Mouse (Mus musculus) urinary bladder, adult 2 months (tissue): ENCODE measurements around the gene Aff3. TPM values are rescaled to one million over a fixed set of nuclear protein-coding genes. Genes with fewer than 3 reads are reported as not detected.

ENCODE experiments used
- DNase-seq: peaks from one replicate; pipeline ENCODE4 v3.0.0; 2022; ENCODE audit warnings: low spot score
- polyA plus RNA-seq: library from polyadenylated mRNA; depleted of rRNA; stranded (reverse); fragments of >200 nt; gene quantifications from 2 replicates; pipeline ENCODE4 v1.2.3, GENCODE M21; 2012

The Aff3 gene
- polyA plus RNA-seq, 1 experiment = 2.3 TPM

DNA sequence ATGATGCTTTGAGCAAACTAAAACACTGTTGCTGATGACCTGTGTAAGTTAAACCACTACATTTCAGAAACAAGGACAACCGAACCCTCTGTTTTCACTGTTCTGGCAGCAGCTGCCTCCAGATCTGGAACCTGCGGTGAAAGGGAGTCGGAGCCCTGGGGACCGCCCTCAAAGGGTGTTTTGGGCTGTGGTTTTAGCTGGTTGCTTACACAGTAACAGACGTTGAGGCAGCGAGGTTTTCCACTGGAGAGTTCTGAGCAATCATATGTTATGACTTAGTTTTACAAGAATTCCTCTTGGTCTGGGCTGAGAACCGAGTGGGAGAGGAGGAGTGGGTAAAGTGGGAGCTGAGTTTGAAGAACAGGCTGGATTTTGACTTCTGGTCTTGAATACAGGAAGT, 7.1 kb downstream of the Aff3 start:
- DNase-seq = no peak

DNA sequence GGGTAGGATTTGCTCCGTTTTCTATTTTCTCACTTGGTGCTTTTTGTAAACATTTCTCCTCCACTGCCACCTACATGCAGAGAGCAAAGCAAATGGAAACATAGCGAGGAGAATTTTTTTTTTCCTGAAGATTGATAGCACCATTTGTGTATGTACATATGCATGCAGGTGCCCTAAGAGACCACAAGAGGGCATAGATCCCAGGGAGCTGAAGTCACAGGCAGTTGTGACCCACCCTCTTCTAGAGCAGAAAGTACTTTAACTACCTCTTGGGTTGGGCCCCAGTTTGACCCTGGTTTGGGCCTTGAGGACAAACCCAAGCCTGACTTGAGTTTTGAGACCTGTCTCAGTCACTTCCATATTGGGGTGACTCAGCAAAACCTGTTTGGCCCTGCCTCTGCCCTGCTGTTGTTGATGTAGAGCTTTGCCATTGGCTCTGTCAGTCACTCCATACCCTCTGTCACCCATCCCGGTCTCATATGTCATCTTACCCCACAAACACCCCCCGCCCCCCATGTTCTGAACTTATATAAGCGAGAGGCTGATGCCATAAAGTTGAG, 9.7 kb downstream of the Aff3 start:
- DNase-seq = no peak

DNA sequence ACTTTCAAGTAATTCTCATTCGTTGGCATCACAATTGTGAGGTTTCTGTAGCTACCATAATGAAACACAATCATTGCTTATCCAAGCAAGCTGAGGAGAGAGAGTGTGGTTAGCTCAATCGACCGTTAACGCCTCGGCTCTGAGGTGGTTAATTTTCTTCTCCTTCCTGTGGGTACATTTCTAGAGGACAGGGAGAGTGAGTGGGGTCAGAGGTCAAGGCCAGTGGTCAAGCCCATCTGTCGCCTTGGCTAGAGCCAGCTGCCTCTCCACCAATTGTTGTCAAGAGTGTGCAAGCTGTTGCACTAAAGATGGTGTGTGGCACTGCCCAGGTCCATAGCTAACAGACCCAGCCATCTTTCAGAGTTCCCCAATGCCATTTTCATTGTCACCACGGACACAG, 14.7 kb downstream of the Aff3 start:
- no peak for DNase-seq

DNA sequence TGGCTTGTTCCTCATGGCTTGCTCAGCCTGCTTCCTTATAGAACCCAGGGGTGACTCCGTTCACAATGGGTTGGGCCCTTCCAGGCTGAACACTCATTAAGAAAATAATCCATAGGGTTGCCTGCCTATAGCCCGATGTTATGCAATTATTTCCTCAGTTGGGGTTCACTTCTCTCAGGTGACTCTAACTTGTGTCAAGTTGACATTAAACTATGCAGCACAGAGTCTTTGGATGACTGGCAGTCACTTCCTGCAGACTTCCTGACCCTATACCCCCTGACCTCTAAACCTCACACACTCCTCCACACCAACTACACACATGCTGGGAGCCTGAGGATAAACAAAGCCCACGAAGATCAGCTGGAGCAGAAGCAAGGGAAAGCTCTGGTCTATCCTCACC, 15.6 kb downstream of the Aff3 start:
- no peak for DNase-seq

DNA sequence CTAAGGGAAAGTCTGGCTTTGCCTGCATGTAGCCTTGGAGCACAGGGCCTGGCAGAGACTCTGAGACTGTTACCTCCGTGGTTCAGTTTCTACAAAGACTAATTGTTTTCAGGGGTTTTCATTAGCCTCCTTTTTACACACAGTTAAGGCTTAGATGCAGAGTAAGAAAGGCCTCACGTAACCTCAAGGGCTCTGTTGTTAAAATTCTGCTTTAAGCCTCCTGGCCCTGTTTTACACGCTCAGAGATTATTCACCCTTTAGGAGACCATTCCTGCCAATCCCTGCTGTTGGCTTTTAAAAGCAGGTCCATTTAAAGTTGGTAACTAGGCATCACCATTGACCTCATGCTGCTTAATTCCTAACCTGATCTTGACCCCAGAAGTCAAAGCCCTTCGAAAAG, 22.5 kb downstream of the Aff3 start:
- DNase-seq = no peak

DNA sequence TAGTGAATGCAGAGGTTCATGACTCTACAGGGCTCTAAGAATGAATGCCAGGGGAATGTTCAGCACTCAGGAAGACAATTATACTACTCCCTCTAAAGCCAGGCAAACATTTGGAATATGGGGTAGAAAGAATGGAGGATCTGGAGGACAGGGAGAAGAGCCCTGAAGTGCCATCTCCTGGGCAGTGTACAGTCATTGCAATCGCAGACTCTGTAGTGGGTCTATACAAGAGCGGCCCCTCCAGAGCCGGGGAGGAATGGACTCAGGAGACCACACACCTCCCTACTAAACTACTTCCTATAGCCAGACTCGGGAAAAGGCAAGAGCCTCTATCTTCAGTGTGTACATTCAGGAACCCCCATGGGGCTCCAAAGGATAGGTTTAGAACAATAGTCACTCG, 25.1 kb downstream of the Aff3 start:
- no peak for DNase-seq

DNA sequence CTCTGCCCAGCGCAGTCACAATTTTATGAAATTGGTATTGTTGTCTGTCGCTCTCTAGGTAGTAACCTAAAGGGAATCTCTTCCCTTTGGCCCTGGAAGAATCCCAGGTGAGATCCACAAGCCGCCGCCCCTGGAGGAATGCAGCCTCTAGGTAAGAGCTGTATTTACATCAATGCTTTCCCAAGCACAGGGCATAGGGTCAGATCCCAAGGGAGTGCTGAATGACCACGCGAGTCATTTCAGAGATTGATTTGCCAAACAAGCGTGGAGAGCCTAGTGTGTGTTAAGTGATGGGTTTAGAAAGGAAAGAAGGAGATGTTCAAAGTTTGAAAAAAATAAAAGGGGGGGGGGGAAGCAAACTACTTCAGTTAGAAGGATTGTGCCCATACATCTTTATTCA, 29.2 kb downstream of the Aff3 start:
- DNase-seq = no peak

DNA sequence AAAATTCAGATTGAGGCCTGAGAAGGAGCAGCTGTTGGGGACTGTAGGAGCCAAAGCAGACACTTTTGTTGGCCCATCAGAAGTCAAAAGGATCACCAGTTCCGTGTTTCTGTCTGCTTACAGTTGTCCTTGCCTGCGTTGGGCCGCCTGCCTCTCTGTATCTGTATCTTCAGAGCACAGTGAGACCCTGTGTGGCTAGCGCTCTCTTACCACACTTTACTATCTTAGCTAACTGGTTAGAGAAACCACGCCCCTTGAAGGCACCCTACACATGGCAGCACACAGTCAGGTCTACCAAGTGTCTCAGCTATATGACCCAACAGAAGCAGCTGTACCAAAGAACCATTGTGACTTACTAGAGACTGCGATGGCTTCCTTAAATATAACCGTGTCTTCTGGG, 30.7 kb downstream of the Aff3 start:
- DNase-seq = no peak

DNA sequence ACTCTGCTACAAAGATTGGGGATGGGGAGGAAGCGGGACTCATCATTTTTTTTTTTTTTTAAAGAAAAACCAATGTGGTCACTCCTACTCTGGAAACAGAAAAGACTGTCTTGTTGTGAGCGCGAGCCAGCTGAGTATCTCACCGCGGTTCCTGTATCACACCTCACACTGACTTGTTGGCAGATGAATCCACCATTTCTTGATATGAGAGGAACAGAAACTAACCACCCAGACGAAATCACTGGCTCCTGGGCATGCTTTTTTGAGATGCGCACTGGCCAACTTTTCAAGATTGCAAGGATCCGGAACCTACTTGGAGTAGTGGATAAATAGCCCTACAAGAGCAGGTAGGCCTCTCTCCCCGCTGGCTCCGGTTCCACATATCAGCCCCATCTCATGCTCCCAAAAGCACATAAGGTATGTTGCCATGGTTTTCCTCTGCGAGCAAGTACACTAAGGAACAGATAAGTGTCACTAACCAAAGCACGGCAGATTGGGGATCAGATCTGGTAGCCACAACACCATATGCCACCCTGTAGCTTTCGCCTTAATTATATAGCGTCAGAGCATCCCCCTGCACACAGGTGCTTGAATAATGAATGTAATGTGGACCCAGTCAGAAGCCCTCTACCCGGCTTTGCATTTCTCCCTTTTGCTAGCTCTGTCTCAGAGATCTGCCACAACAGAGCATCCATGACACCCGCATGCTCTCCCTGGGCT, 32.1 kb downstream of the Aff3 start:
- no peak for DNase-seq

DNA sequence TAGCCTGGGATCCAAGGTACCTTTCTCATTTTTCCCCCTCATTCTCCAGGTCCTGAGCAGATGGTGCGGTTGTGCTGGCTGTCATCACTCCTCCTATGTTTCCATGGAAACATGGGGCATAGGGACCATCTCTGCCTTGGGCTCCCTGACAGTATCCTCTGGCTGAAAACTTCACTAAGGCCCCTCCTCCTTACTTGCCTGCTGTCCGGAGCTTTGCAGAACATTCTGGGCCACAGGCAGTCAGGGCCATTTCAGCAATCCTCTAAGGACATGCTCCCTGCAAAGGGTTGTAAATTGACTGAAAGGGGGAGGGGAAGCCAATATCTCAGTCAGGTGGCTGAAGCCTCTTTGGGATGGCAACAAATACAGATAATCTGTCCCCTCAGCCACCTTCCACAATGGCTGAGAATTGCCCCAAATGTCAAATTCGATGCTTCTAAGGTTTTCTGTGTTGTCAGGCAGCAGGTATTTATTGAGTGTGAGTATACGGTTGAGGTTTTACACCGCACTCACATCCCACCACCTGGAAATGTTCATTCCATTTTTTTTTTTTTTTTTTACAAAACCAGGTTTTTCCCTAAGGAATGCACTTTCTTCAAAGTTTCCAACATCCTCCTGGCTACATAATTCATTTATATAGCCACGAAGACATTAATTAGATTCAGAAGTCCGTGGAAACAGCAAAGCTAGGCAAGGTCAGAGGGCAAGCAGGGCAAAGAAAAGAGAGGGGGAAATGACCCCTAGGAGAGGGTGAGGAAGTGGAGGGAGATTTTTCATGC, 33.1 kb downstream of the Aff3 start:
- DNase-seq = no peak

DNA sequence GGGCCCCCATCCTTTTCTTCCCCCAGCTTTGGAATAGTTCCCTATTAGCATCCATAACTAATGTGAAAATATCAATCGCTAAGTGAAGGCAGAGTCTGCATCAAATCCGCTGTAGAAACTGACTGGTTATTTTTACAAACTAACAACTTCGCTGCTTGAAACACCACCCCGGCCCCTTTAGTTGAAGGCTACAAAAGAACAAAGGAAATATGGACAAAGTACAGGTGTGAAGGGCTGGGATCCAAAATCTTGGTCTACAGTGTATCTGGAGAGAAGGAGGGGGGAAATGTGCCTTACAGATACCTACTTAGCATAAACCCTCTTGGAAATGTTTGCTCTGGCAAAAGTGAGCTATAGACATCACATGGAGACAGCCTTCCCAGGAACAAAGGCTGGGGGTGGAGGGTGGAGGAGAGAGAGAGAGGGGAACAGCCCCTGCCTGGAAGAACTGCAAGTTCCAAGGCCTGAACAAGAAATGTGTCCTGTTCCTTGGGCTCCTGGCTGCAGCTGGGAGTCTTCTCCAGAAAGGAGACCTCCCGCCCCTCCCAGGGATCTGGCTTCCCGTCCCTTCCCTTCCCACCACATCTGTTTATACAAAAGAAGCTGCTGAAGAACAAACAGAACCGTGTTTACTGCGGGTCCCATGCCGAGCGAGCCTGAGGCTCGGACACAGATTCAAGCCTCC, 35.7 kb downstream of the Aff3 start:
- DNase-seq = no peak

DNA sequence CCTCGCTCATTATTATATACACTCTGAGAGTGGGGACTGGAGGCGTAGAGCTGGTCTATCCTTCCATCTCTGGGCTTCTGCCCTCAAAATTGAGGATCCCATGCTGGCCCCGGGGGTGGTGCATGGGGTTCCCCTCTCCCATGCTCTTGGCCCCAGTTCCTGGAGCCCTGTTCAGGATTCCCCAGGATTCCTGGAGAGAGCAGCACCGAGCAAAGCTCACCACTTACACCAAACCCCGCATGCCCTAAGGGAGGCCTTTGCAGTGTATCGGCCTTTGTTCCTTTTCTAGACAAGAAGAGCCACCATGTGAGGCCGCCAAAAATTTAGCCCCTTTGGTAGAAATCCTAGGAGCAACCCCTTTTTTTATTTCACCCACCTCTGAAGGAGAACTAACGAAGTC, 36.3 kb downstream of the Aff3 start:
- DNase-seq = no peak

DNA sequence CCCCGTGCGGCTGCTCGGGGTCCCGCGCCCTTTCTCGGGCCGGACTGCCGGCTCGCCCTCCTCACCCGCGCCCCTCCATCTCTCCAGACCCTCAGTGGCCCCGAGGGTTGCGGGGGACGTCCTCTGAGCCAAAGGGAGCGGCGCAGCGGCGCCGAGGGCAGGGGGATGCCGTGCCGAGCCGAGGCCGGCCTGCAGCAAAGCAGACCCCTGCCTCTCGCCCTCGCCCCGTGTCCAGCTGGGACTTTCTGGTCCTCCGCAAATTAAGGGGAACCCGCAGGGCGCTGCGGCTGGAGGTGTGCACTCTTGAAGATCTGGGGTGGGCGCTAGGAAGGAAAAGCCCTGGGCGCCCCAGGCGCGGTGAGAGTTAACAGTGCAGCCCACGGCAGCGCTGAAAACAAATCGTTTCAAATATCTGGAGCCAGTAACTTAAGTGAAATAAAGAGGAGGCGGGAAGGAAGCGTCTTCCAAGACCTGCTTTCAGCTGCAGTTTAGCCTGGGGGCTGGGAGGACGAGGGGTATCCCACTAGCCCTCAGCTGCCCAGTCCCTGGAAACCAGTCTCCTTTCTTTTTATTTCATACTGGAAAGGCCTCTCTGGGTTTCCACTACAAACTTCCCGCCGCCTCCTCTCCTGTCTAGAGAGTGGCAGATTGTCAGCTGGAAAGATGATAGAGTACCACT, 36.9 kb downstream of the Aff3 start:
- DNase-seq = no peak

DNA sequence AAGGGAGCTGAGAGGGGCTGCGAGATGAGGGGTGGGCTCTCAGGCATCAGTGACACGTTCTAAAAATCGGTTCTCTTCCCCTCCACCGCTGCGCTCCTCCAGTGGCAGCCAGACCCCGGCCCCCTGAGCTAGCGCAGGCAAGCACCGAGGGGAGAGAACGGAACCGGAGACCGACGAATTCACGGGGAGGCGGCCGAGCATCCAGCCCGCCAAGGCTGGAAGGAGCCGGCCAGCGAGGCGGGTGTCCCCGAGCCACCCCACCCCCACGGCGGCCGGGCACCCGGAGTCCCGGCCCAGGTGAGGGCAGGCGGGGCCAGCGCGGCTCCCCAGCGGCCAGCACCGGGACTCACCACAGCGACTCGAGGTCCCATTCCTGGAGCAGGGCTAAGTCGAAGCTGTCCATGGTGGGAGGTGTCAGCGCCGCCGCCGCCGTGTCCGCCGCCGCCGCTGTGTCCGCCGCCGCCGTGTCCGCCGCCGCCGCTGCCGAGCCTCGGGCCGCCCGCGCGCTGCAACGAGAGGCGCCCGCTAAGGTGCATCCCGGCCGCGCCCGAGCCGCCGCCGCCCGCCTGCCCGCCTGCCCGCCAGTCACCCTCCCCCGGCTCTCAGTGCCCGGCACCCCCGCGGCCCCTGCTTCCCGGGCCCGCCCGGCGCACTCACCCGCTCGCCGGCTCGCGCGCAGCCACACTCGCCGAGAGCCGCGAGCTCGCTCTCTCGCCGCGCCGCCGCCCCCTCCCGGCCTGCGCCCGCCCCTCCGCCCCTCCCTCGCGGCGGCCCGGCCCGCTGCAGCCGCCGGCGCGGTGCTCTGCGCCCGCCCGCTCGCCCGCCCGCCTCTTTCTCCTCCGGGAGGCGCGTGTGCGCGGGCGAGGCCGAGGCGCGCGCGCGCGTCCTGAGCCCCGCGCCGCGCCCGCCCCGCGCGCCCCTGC, 37.8 kb downstream of the Aff3 start:
- peak; percentile 39 for DNase-seq

DNA sequence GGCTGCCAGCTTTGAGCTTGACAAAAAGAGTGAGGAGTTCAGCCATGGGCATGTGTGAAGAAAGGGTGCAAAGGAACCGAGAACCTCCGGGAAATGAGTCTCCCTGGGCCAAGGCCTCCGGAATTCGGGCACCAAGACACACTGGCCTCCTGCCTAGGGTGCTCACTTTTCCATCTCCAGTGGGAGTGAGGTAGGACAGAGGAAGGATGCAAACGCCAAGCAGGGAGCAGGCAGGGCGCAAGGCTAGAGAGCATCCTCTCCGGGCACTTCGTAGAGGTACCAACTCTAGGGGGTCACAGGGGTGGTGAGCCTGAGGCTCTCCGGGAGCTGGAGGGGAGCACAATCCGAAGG, 38.4 kb downstream of the Aff3 start:
- DNase-seq = no peak

DNA sequence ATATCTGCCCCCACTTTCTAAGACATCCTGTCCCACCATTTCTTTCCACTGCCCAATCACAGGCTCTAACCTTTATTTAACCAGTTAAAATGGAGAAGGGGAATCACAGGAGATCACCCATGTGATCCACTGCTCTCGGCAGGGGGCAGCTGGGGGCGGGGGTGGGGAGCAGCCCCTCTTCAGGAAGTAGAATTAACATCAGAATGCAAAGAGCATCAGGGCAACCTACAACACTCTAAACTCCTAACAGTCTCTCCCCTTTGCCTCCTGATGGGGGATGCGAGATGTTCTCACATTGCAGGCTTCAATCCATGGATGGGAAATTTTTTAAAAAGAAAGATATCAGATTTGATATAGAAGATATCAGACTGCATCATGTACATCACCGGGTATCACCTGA, 42.9 kb downstream of the Aff3 start:
- no peak for DNase-seq

DNA sequence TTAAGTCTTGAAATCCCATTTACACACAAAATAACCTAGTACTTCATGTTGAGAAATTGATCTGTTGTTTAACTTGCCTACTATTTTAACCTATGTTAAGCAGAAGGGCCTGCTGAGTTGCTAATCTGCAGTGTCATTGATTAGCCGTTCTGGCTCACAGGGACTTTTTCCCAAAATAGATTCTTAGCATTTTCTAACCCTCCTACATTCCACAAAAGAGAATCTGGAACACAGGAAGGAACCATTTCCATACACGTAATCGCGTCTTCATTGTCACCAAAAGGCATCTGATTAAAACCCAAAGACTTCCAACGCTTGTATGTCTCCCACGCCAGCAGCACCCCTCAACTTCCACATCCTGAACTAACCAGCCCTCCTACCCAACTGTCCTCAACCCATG, 44.4 kb downstream of the Aff3 start:
- no peak for DNase-seq

DNA sequence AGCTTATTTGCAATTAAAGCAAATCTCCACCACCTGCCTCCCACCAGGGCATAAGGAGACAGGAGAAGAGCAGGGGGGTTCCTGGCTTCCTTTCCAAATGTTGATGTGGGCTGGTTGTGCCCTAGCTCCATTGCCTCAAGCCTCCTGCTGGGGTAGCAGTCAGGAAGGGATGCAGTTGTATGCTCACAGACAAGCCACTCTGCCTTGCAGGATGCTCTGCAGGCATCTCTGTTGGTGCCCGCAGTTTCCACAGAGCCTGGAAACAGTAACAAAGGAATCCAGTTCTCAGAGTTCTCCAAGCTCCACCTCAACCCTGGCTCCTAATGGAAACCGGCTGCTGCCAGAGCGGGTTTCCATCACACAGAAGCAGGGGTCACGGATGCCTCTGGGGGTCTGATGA, 58.0 kb downstream of the Aff3 start:
- no peak for DNase-seq

DNA sequence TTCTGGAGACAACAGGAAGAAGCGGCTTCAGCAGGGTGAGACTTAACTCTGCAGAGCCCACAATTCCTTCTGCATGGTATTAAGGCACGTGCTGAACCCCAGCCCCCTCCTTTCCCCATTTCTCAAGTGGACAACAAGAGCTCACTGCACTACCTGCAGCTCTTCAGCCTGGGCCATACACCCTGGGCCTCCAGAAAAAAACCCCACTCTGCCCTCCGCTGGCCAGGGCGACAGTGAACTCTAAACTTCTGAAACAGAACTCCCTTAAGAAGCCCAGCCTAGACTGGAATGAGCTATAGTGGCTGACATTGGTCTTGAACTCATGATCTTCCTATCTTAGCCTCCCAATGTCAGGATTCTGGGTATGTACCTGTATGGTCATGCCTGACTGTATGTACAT, 59.3 kb downstream of the Aff3 start:
- DNase-seq = no peak

DNA sequence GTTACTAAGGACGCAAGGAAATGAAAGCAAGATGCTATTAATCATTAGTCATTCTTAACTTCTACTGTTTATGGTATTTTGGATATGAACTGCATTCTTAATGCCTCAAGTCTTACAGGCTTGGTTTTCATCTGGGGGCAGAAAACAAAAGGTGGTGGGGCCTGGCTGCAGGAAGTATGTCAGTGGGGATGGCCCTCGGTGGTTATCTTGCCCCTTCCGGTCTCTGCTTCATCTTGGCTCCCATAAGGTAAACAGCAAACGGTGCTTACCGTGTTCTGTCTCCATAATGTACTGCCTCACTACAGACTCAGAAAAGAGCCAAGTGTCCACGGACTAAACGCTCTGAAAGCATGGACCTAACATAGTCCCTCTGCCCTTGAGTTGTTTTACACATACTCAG, 60.1 kb downstream of the Aff3 start:
- DNase-seq = no peak
